Mouse (Mus musculus) MEL (cell line): Measurements from ENCODE around the gene Fcrlb.

Source experiments
- CTCF ChIP-seq, 3 experiments: IDR thresholded peaks in 2 of 3; conservative IDR thresholded peaks in 1 of 3; 2 replicates each; pipeline ENCODE4 v1.5.1; 2011 to 2012; ENCODE audit warnings: low read length in 3 of 3, low read depth in 2 of 3, mild to moderate bottlenecking in 2 of 3, improper control_type of control experiment in 1 of 3, inconsistent platforms in 1 of 3, mixed read lengths in 1 of 3, moderate library complexity in 1 of 3; ENCODE audit not compliant: control insufficient read depth in 1 of 3, insufficient read depth in 1 of 3, poor library complexity in 1 of 3, severe bottlenecking in 1 of 3
- EP300 ChIP-seq, 2 experiments: IDR thresholded peaks; 2 replicates each; pipeline ENCODE4 v1.6.1; 2011; ENCODE audit warnings: improper control_type of control experiment in 2 of 2, low read length in 2 of 2, low read depth in 1 of 2, mild to moderate bottlenecking in 1 of 2
- GABPA ChIP-seq: IDR thresholded peaks from 2 replicates; pipeline ENCODE4 v1.6.1; 2012; ENCODE audit warnings: low read depth, mild to moderate bottlenecking, inconsistent platforms, low read length, improper control_type of control experiment, moderate library complexity
- KAT2A ChIP-seq: conservative IDR thresholded peaks from 2 replicates; pipeline ENCODE4 v1.6.1; 2012; ENCODE audit warnings: low read depth, low read length, improper control_type of control experiment, inconsistent platforms
- MAX ChIP-seq: IDR thresholded peaks from 2 replicates; pipeline ENCODE4 v1.6.1; 2011; ENCODE audit warnings: low read length, improper control_type of control experiment
- POLR2A ChIP-seq, 2 experiments: IDR thresholded peaks; 2 replicates each; pipeline ENCODE4 v1.6.1; 2011 to 2012; ENCODE audit warnings: low read length in 2 of 2, mild to moderate bottlenecking in 2 of 2, control low read depth in 1 of 2, improper control_type of control experiment in 1 of 2, low read depth in 1 of 2, moderate library complexity in 1 of 2; ENCODE audit not compliant: control insufficient read depth in 1 of 2, insufficient read depth in 1 of 2, poor library complexity in 1 of 2
- POLR2AphosphoS2 ChIP-seq: IDR thresholded peaks from 2 replicates; pipeline ENCODE4 v1.6.1; 2011; ENCODE audit warnings: low read length, improper control_type of control experiment
- SIN3A ChIP-seq: IDR thresholded peaks from 2 replicates; pipeline ENCODE4 v1.6.1; 2012; ENCODE audit warnings: low read length, improper control_type of control experiment, inconsistent platforms
- TAL1 ChIP-seq: IDR thresholded peaks from 2 replicates; pipeline ENCODE4 v1.6.1; 2012; ENCODE audit warnings: mild to moderate bottlenecking, inconsistent platforms, low read length, moderate library complexity, mixed read lengths
- TCF12 ChIP-seq: IDR thresholded peaks from 2 replicates; pipeline ENCODE4 v1.6.1; 2014; ENCODE audit warnings: low read depth, mild to moderate bottlenecking, inconsistent platforms, low read length, improper control_type of control experiment, moderate library complexity
- USF1 ChIP-seq: IDR thresholded peaks from 2 replicates; pipeline ENCODE4 v1.6.1; 2014; ENCODE audit warnings: low read depth, mild to moderate bottlenecking, inconsistent platforms, low read length, improper control_type of control experiment, moderate library complexity
- USF2 ChIP-seq, 2 experiments: IDR thresholded peaks; 2 replicates each; pipeline ENCODE4 v1.6.1; 2011 to 2012; ENCODE audit warnings: improper control_type of control experiment in 2 of 2, low read length in 2 of 2, borderline replicate concordance in 1 of 2, inconsistent platforms in 1 of 2, low read depth in 1 of 2, mild to moderate bottlenecking in 1 of 2; ENCODE audit not compliant: insufficient read depth in 1 of 2
- ZNF384 ChIP-seq: IDR thresholded peaks from 2 replicates; pipeline ENCODE4 v1.6.1; 2012; ENCODE audit warnings: low read depth, mild to moderate bottlenecking, inconsistent platforms, low read length, improper control_type of control experiment

GRCm38 (mm10) chr1:170933386-170933920, 20.7 kb upstream of the Fcrlb start:
- TF ChIP-seq MAX: no peak
- TF ChIP-seq CTCF (IDR thresholded peaks at IDR 0.05 in 2 of 3, conservative IDR thresholded peaks at IDR 0.05 in 1 of 3; ENCODE audit: control insufficient read depth in 1 of 3, insufficient read depth in 1 of 3, low read depth in 2 of 3, low read length in 3 of 3, poor library complexity in 1 of 3, severe bottlenecking in 1 of 3): no peak
- no peak for TF ChIP-seq USF2 (IDR thresholded peaks at IDR 0.05; ENCODE audit: borderline replicate concordance in 1 of 2, insufficient read depth in 1 of 2, low read depth in 1 of 2, low read length in 2 of 2)
- TF ChIP-seq ZNF384: no peak
- no peak for TF ChIP-seq USF1
- no peak for TF ChIP-seq POLR2AphosphoS2
- no peak for TF ChIP-seq SIN3A
- TF ChIP-seq TAL1: no peak
- TF ChIP-seq KAT2A: no peak
- no peak for TF ChIP-seq TCF12
- TF ChIP-seq EP300 (IDR thresholded peaks at IDR 0.05; ENCODE audit: low read depth in 1 of 2, low read length in 2 of 2): no peak
- TF ChIP-seq GABPA: no peak
- TF ChIP-seq POLR2A (IDR thresholded peaks at IDR 0.05; ENCODE audit: control insufficient read depth in 1 of 2, insufficient read depth in 1 of 2, low read depth in 1 of 2, low read length in 2 of 2, poor library complexity in 1 of 2): no peak
